Mouse (Mus musculus): ENCODE data around the gene Cds1.

- no peak; the same call in 1 of the 2 replicates for TF ChIP-seq CTCF (conservative IDR thresholded peaks at IDR 0.05; ENCODE audit: insufficient read depth, insufficient read length, low read depth, low read length)
- no peak for TF ChIP-seq POLR2A (IDR thresholded peaks at IDR 0.05; ENCODE audit: low read depth, low read length)
Measured at GRCm38 (mm10) chr5:101862651-101863050, 97.7 kb downstream of the Cds1 start.
